Mouse (Mus musculus): ENCODE measurements at regions not wholly inside any gene's neighbourhood (a gene's known extent, or its start where the extent isn't known, plus 50 kb on each side); places are given as distances from the start of the nearest gene placed in this dataset.

GRCm38 (mm10) chr5:39173491-39173890 lies 296.9 kb upstream of the Clnk start:
- DNase-seq (ENCODE audit: low read depth), result no peak

DNA sequence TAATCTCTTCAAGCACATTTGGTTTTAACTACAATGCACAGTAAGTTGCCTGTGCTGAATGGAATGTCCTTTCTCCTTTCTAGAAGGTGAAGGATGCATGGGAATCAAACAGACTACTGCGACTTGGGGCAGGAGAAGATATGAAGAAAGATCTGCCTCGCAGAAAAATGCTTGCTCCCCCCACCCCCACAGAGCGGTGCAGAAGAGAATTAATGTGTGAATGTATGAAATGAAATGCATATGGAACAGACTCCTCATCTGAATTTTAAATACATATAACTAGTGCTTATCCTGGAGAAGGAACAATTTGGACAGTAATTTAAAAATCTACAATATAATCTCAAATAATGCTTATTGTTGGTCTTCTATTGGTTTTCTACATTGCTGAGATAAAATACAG lies 283.0 kb upstream of the Clnk start:
- DNase-seq (ENCODE audit: low read depth), result no peak

GRCm38 (mm10) chr5:39155763-39156162 lies 279.2 kb upstream of the Clnk start:
- DNase-seq (ENCODE audit: low read depth), result no peak

DNA sequence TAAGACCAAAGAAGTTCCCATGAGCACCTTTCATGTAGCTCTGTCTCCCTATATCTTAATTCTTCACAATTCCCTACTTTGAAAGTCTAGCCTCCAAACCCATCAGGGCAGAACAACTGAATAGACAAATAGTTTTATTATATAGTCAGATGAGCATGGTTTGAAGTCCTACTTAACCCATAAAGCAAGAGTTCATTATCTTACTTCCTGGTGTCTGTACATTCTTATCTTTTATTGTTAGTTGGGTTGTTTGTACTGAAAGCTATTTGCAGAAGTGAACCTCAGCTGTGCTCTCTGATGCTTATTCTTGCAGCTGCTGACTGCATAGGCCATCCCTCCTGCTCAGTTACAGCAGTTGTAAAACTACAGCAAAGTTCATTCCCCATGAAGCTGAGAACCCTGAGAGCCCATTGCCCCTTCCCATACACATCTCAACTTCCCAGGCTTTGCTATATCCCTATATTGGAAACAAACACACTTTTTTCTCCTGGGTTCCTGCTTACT lies 276.7 kb upstream of the Clnk start:
- DNase-seq (ENCODE audit: low read depth), result no peak

DNA sequence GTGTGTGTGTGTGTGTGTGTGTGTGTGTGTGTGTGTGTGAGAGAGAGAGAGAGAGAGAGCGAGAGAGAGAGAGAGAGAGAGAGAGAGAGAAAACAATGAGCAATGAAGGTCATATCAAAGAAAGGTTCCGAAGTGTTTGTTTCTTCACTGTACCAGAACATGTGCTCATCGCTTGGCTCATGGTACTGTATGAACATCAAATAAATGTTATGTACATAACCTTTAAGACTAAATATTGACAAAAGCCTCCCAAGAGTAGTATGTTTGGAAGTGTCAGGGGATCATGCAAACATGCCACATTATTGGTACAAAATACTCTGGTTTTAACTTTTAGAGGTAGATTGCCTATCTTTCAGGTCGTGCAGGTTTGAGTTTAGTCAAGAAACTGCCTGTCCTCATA lies 275.3 kb upstream of the Clnk start:
- DNase-seq (ENCODE audit: low read depth), result no peak

DNA sequence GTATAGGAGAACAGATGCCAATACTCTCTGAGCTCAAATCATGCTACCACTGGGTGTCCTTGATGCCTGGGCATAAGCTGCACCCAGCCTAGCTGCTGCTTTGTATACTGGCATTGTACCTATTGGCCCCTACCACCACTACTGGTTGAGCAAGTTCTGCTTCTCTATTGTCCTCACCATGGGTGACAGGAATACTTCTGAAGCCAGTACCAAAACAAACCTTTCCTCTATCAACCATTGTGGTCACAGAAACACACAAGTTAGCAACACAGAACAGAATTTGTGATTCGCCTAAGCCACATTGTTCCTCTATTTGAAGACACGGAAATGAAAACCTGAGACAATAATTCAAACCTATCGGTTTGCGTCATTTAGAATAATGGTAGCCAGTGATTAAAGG lies 274.3 kb upstream of the Clnk start:
- no peak for DNase-seq (ENCODE audit: low read depth)

- DNase-seq (ENCODE audit: low read depth), result no peak
Observed at GRCm38 (mm10) chr5:39145658-39146057, 269.0 kb upstream of the Clnk start.

- DNase-seq (ENCODE audit: low read depth), result no peak
Observed at GRCm38 (mm10) chr5:39144225-39144624, 267.6 kb upstream of the Clnk start.

- DNase-seq (ENCODE audit: low read depth), result no peak
Observed at GRCm38 (mm10) chr5:39143648-39144047, 267.0 kb upstream of the Clnk start.

- no peak for DNase-seq (ENCODE audit: low read depth)
Observed at GRCm38 (mm10) chr5:39138375-39138774, 261.8 kb upstream of the Clnk start.

DNA sequence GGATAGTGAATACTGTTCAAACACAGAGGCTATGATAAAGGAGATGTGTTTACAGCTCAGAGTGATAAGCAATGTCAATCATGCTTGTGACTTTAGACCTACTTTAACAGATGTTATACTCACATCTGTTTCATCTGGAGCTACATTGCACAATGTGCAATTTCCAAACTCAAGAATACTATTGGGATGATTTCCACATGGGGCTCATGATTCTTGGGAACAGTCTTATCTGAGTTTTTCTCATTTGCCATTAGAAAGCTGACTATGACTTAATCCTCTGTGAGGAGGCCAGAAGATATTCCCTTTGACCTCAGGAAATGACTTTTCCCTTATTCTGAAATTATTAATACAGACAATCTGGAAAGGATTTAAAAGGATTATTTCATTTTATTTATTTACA lies 252.3 kb upstream of the Clnk start:
- DNase-seq (ENCODE audit: low read depth), result no peak

DNA sequence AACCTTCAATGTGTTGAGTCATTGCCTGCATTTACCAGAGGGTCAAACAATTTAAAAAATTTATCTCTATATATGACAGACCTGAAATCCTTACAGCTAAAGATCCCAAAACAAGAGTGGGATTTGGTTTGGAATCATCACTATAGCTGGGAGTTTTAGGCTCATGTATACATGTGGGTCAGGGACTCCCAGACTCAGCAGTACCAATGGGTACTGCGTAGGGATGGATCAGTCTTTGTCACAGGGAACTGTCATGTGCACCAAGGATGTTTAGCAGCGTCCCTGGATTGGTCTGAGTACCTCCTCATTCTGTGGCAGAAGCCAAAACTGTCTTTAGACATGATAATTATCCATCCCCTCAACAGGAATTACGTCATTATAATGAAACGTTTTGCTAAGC lies 250.2 kb upstream of the Clnk start:
- no peak for DNase-seq (ENCODE audit: low read depth)

DNA sequence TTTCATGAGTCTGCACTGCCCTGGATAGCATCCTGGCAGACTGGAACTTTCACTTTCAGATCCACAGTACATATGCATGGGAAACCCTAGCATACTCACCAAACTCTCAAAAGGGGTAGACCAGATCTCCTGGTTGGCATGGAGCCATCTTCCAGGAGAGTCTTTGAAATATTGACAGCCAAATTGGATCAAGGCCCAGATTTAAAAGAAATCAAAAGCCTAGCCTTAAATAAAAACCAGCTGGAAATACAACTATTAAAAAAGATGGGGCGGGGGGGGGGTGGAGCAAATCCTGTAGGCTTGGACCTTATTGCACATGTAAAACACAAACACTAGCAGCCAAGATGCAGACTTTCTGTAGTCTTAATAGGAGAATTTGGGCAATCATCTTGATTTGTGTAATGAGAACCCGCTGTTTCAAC lies 249.7 kb upstream of the Clnk start:
- DNase-seq (ENCODE audit: low read depth), result no peak

- no peak for DNase-seq (ENCODE audit: low read depth)
Observed at GRCm38 (mm10) chr5:39110336-39110735, 233.7 kb upstream of the Clnk start.

GRCm38 (mm10) chr5:39109526-39109925 lies 232.9 kb upstream of the Clnk start:
- no peak for DNase-seq (ENCODE audit: low read depth)

DNA sequence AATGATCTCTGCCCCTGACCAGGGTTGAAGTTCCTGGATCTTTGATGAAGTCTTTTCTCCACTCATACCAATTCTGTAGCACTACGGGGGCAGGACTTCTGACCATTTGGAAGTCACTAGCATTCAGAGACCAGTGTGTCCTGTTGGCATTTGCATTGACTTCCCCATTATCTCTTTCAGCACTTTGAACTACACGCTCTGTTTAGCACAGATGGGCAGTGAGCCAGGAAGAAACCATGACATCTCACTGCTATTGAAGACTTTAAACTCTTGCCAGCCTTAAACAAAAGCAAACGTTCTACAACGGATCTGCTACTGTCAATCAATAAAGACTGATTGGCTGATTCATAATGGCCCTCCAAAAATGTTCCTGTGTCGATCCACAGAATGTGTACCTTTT lies 222.5 kb upstream of the Clnk start:
- DNase-seq (ENCODE audit: low read depth), result no peak

GRCm38 (mm10) chr5:39094875-39095274 lies 218.3 kb upstream of the Clnk start:
- DNase-seq (ENCODE audit: low read depth), result no peak

GRCm38 (mm10) chr5:39076555-39077178 lies 200.1 kb upstream of the Clnk start:
- no peak for DNase-seq (ENCODE audit: low read depth)

DNA sequence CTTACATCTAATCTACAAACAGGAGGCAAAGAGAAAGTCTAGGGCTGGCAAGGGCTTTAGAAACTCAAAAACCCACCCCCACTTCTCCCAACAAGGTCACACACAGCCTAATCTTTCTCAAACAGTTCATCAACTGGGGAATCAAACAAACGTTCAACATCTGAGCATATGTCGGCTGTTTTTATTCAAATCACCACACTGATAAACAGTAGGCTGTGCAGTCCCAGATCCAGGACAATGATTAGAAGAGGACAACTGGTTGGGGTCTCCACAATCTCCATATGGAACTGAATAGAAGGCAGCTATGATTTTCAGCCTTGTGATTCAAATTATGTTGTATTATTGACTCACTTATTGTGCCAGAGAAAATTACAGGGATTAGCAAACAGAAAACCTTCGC lies 193.1 kb upstream of the Clnk start:
- DNase-seq (ENCODE audit: low read depth), result no peak

- no peak for DNase-seq (ENCODE audit: low read depth)
Observed at GRCm38 (mm10) chr5:39063061-39063460, 186.4 kb upstream of the Clnk start.

DNA sequence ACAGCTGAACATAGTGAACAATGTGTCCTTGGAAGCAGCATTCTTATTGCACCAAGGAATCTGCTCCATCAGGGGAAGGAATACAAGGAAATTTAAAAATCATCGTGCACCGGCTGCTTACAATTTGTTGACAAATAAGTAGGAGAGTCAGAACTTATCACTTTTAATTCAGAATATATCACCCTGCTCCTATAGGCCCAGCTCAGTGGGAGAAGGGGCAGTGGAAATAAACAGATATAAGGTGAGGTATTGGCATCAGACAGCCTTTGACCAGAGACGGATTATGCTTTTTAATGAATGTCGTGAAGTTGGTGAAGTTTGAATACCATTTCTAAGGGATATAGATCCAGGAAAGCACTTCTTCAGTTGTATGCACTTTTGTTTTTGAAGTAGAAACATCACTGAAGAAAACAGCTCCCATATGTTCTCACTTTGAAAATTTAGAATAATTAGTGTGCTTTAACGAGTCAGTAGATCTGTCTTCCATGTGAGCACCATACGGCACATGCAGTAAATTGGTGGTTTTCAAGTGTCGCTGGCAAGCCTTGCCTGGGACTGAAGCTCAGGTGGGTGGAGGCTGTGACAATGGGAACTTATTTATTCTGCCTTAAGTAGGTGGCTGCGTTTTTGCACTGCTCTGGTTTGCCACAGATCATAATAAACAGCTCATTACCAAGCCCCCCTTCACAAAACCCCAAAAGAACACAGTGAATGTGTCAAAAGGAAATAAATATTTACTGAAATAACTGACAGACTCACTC lies 176.1 kb upstream of the Clnk start:
- no peak for DNase-seq (ENCODE audit: low read depth)

GRCm38 (mm10) chr5:39050512-39050911 lies 173.9 kb upstream of the Clnk start:
- DNase-seq (ENCODE audit: low read depth), result no peak

GRCm38 (mm10) chr5:39049141-39049540 lies 172.5 kb upstream of the Clnk start:
- DNase-seq (ENCODE audit: low read depth), result no peak

- DNase-seq (ENCODE audit: low read depth), result no peak
Observed at GRCm38 (mm10) chr5:39040467-39040866, 163.9 kb upstream of the Clnk start.

All from c-Kit-positive CD71-negative TER-119-negative erythroid progenitor cells, embryonic 14.5 days (primary cell).